Mouse (Mus musculus): Measurements from ENCODE around the gene Apbb1ip. TPM values are rescaled to one million over a fixed set of nuclear protein-coding genes. Genes with fewer than 3 reads are reported as not detected.

The Apbb1ip gene
- polyA plus RNA-seq, 1 experiment from 2014 or later = 1.2 TPM

DNA sequence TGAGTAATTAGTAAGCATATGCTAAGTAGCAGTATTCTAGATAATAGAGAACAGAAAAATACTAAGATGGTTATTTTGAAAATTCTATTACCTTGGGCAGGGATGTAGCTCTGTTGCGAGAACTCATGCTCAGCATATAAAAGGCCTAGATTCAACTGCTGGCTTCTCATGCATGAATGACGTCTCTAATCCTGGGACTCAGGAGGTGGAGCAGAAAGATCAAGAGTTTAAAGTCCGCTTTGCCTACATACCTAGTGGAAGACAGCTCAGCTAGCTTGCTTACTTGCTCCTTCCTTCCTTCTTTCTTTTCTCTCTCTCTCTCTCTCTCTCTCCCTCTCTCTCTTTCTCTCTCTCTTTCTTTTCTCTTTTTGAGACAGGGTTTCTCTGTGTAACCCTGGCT lies 140.5 kb downstream of the Apbb1ip start:
- no peaks in the 10 kb centered on the region for H3K9me3 ChIP-seq
- H3K4me2 ChIP-seq = no peak overlapping the region
- 92% methylated on average over 3 of the region's 3 CpGs for WGBS
- H3K4me3 ChIP-seq = no peak overlapping the region
- H3K27ac ChIP-seq (replicated peaks) = no peak overlapping the region
- no peak for ATAC-seq (ENCODE audit: low read depth)
- H3K4me1 ChIP-seq (replicated peaks) = no peaks in the 10 kb centered on the region
- H3K36me3 ChIP-seq = peaks cover 61% of the 10 kb centered on the region
- no peaks in the 10 kb centered on the region for H3K27me3 ChIP-seq
- H3K9ac ChIP-seq = no peak overlapping the region

DNA sequence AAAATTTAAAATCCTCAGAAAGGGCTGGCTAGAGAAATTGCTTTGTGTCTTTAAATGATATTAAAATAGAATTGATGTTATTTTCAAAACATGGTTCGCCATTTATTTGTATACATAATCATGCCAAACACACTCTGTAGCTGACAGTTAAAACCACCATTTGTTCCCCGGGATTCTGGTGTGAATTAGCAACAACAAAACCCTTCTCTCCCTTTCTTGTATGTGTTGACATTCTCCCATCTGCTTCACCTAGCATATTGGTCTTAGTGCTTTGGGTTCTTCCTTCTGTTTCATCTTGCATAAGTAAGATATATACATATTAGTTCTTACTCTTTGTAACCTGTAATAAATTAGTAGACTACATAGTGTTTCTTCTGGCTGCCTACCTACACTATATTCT lies 144.8 kb downstream of the Apbb1ip start:
- Histone ChIP-seq H3K4me2 (no peak overlapping the region), H3K4me1 (replicated peaks) (no peaks in the 10 kb centered on the region), H3K36me3 (peaks cover 54% of the 10 kb centered on the region), H3K9me3 (no peaks in the 10 kb centered on the region), H3K9ac (no peak overlapping the region), H3K4me3 (no peak overlapping the region), H3K27me3 (no peaks in the 10 kb centered on the region), H3K27ac (replicated peaks) (no peak overlapping the region)
- ATAC-seq (ENCODE audit: low read depth) = no peak
- 94% methylated on average over 2 of the region's 2 CpGs for WGBS

Other genes with a start within 250 kb of the Apbb1ip start
- 40.2 and 42.7 TPM in 2 replicates for gene Gad2, start 151.9 kb upstream of the Apbb1ip start, polyA plus RNA-seq (2015; fragmentation: Nextera tagmentation; extraction: Ambion mirVana)
- gene Pdss1, start 121.4 kb downstream of the Apbb1ip start, polyA plus RNA-seq (2015; fragmentation: Nextera tagmentation; extraction: Ambion mirVana) = 25.3 and 25.8 TPM in 2 replicates